Mouse (Mus musculus) lung, embryonic 15.5 days (tissue): Measurements from ENCODE around the gene Pno1. TPM values are rescaled to one million over a fixed set of nuclear protein-coding genes. Genes with fewer than 3 reads are reported as not detected.

Experiments
- ATAC-seq: fragments of 200-750 bp; cut with Nextera tagmentation; 2 replicates; pipeline ENCODE4 v1.8.0; 2017; ENCODE audit warnings: moderate number of reproducible peaks, borderline replicate concordance; ENCODE audit not compliant: low FRiP score, low TSS enrichment; ENCODE audit errors: extremely low read depth
- H3K27ac ChIP-seq: fragments of 300-500 bp; sonication (generic); 2 replicates; pipeline ENCODE4 v1.5.1; 2015; ENCODE audit warnings: moderate library complexity, mild to moderate bottlenecking, inconsistent platforms
- H3K27me3 ChIP-seq: fragments of 300-500 bp; sonication (generic); 2 replicates; pipeline ENCODE4 v1.6.1; 2015; ENCODE audit warnings: inconsistent platforms
- H3K36me3 ChIP-seq: fragments of 300-500 bp; sonication (generic); 2 replicates; pipeline ENCODE4 v1.6.1; 2015; ENCODE audit warnings: inconsistent platforms
- H3K4me1 ChIP-seq: fragments of 300-500 bp; sonication (generic); 2 replicates; pipeline ENCODE4 v1.6.1; 2015; ENCODE audit warnings: inconsistent platforms
- H3K4me2 ChIP-seq: fragments of 300-500 bp; sonication (generic); 2 replicates; pipeline ENCODE4 v1.6.1; 2015; ENCODE audit warnings: inconsistent platforms, mild to moderate bottlenecking, moderate library complexity
- H3K4me3 ChIP-seq: fragments of 300-500 bp; sonication (generic); 2 replicates; pipeline ENCODE4 v1.5.1; 2015; ENCODE audit warnings: mild to moderate bottlenecking, inconsistent platforms
- H3K9ac ChIP-seq: fragments of 300-500 bp; sonication (generic); 2 replicates; pipeline ENCODE4 v1.6.1; 2015; ENCODE audit warnings: inconsistent platforms
- H3K9me3 ChIP-seq: fragments of 300-500 bp; sonication (generic); 2 replicates; pipeline ENCODE4 v1.6.1; 2016; ENCODE audit warnings: inconsistent platforms
- whole genome bisulfite sequencing: fragments of 180-500 bp; shearing (Covaris S2); methylation state at CpG from one replicate; pipeline ENCODE4 v1.1.7; 2015; 5-methylcytosine and 5-hydroxymethylcytosine counted together
- polyA plus RNA-seq: library from polyadenylated mRNA; unstranded; fragments of >200 nt; fragmentation: Nextera tagmentation; extraction: Ambion mirVana; gene quantifications from 2 replicates; pipeline ENCODE4 v1.2.1, GENCODE M21; 2015

Gene Pno1
- polyA plus RNA-seq, 1 experiment from 2014 or later = 65.6 TPM

- WGBS = under 1% methylated on average over 10 of the region's 10 CpGs
- peak overlapping the region; percentile 78 for H3K9ac ChIP-seq
- H3K4me3 ChIP-seq = peak overlapping the region; percentile 98
- peak overlapping the region; percentile 84 for H3K27ac ChIP-seq
- H3K9me3 ChIP-seq = no peaks in the 10 kb centered on the region
- H3K4me1 ChIP-seq = peaks cover 18% of the 10 kb centered on the region
- H3K4me2 ChIP-seq = peak overlapping the region; percentile 58
- H3K36me3 ChIP-seq = peaks cover 11% of the 10 kb centered on the region; the same call in 1 of the 2 replicates
- ATAC-seq = no peak
- H3K27me3 ChIP-seq = no peaks in the 10 kb centered on the region
These were observed 750 bp upstream of the Pno1 start for GRCm38 (mm10) chr11:17212141-17212495.

DNA sequence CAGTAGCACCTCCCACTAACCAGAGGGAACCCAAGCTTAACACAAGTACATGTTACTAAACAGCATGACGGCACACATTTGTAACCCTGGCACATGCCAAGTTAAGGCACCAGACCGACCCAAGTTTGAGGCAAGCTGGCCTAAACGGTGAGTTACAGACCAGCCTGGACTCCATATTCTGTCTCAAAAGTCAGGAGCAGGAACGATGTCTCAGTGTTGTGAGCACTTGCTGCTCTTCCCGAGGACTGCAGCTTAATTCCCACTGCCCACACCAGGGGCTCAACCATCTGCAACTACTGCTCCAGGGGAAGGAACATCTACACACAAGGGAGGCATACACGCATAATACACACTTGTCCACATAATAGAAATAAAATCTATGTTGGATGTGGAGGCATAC is 8.9 kb downstream of the Pno1 start:
- no peaks in the 10 kb centered on the region for H3K4me1 ChIP-seq
- WGBS = 86% methylated on average over 6 of the region's 6 CpGs
- H3K9ac ChIP-seq = no peak overlapping the region
- no peak overlapping the region for H3K27ac ChIP-seq
- H3K36me3 ChIP-seq = peaks cover 44% of the 10 kb centered on the region
- H3K4me2 ChIP-seq = no peak overlapping the region
- H3K27me3 ChIP-seq = no peaks in the 10 kb centered on the region
- no peak for ATAC-seq
- H3K9me3 ChIP-seq = no peaks in the 10 kb centered on the region
- H3K4me3 ChIP-seq = no peak overlapping the region

GRCm38 (mm10) chr11:17200936-17201335 is 10.4 kb downstream of the Pno1 start:
- peaks cover 52% of the 10 kb centered on the region for H3K36me3 ChIP-seq
- H3K4me2 ChIP-seq = no peak overlapping the region
- no peaks in the 10 kb centered on the region for H3K9me3 ChIP-seq
- no peak for ATAC-seq
- H3K27ac ChIP-seq = no peak overlapping the region; the same call in 1 of the 2 replicates
- WGBS = 91% methylated on average over 4 of the region's 4 CpGs
- H3K27me3 ChIP-seq = no peaks in the 10 kb centered on the region
- H3K4me1 ChIP-seq = no peaks in the 10 kb centered on the region
- no peak overlapping the region for H3K4me3 ChIP-seq
- H3K9ac ChIP-seq = no peak overlapping the region

DNA sequence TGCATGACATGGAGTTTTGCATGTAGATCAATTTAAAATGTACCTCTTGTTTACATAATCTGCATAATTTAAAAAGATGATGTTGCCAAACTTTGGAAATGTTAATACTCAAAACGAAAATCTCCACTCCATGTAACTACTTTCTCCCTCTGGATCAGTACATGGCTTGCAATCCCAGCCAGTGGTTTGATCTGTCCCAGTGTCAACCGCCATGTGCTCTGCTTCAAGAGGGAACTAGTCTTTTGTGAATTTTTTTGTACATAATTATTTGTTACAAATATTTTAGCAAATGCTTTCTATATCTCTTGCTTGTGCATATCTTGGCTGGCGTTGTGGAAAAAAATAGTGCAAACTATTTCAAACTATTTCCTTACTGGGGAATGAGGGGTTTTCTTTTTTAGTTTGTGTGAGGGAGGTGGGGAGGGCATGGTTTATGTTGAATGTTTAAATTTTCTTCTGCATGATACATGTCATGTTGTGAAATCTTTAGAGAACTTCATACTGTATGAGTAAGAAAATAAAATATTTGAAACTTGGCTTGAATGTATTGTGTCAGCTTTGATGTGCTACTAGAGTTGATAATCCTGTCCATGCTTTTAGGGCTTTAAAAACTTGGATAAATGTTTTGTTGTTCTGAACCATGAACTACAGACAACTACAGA is 11.4 kb downstream of the Pno1 start:
- no peak overlapping the region for H3K4me2 ChIP-seq
- WGBS = 64% methylated on average over 3 of the region's 3 CpGs
- no peak overlapping the region for H3K4me3 ChIP-seq
- peak overlapping the region; percentile 69 for H3K27ac ChIP-seq
- no peak overlapping the region for H3K9ac ChIP-seq
- no peaks in the 10 kb centered on the region for H3K9me3 ChIP-seq
- H3K27me3 ChIP-seq = no peaks in the 10 kb centered on the region
- peak; percentile 84 for ATAC-seq
- H3K4me1 ChIP-seq = no peaks in the 10 kb centered on the region
- peaks cover 57% of the 10 kb centered on the region for H3K36me3 ChIP-seq

GRCm38 (mm10) chr11:17199170-17199569 is 12.2 kb downstream of the Pno1 start:
- Histone ChIP-seq H3K9ac (no peak overlapping the region), H3K4me2 (no peak overlapping the region), H3K27me3 (no peaks in the 10 kb centered on the region), H3K4me1 (no peaks in the 10 kb centered on the region), H3K4me3 (no peak overlapping the region), H3K9me3 (no peaks in the 10 kb centered on the region), H3K36me3 (peaks cover 64% of the 10 kb centered on the region), H3K27ac (peak overlapping the region; percentile 69; the same call in 1 of the 2 replicates)
- no peak for ATAC-seq
- 62% methylated on average over 5 of the region's 5 CpGs for WGBS

GRCm38 (mm10) chr11:17192151-17192844 is 19.1 kb downstream of the Pno1 start:
- Histone ChIP-seq H3K9me3 (no peaks in the 10 kb centered on the region), H3K4me3 (no peak overlapping the region), H3K4me2 (no peak overlapping the region), H3K36me3 (peaks cover 27% of the 10 kb centered on the region), H3K4me1 (no peaks in the 10 kb centered on the region), H3K27me3 (no peaks in the 10 kb centered on the region), H3K9ac (no peak overlapping the region), H3K27ac (no peak overlapping the region)
- ATAC-seq = peak; percentile 67; the same call in 1 of the 2 replicates
- 62% methylated on average over 9 of the region's 9 CpGs for WGBS

- no peak overlapping the region for H3K9ac ChIP-seq
- no peak overlapping the region for H3K4me3 ChIP-seq
- no peak for ATAC-seq
- H3K4me2 ChIP-seq = no peak overlapping the region
- no peaks in the 10 kb centered on the region for H3K9me3 ChIP-seq
- H3K4me1 ChIP-seq = no peaks in the 10 kb centered on the region
- H3K27ac ChIP-seq = no peak overlapping the region
- WGBS = 69% methylated on average over 3 of the region's 3 CpGs
- no peaks in the 10 kb centered on the region for H3K36me3 ChIP-seq
- no peaks in the 10 kb centered on the region for H3K27me3 ChIP-seq
These were observed 22.6 kb downstream of the Pno1 start for GRCm38 (mm10) chr11:17188786-17189185.

DNA sequence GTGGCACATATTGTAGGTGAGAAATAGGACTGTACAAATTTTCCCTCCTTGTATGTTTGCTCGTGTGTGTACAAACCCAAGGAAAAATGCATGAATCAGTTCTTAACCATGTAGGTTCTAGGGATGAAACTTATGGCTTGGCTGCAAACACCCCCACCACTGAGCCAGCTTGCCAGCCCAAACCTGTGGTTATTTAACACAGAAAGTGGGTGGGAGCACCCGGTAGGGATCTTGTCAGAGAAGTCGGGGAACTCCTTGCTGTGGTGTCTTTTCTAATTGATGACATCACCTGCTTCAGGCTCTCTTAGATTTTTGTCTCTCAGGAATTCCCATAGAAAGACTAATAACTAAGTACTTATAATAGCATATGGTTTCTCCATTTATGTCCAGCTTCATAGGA is 23.7 kb downstream of the Pno1 start:
- Histone ChIP-seq H3K4me1 (no peaks in the 10 kb centered on the region), H3K27me3 (no peaks in the 10 kb centered on the region), H3K9ac (no peak overlapping the region), H3K4me2 (no peak overlapping the region), H3K4me3 (no peak overlapping the region), H3K36me3 (no peaks in the 10 kb centered on the region), H3K27ac (no peak overlapping the region), H3K9me3 (no peaks in the 10 kb centered on the region)
- 83% methylated on average over 3 of the region's 3 CpGs for WGBS
- no peak for ATAC-seq

GRCm38 (mm10) chr11:17183165-17183564 is 28.2 kb downstream of the Pno1 start:
- WGBS = 92% methylated on average over 2 of the region's 2 CpGs
- ATAC-seq = no peak

DNA sequence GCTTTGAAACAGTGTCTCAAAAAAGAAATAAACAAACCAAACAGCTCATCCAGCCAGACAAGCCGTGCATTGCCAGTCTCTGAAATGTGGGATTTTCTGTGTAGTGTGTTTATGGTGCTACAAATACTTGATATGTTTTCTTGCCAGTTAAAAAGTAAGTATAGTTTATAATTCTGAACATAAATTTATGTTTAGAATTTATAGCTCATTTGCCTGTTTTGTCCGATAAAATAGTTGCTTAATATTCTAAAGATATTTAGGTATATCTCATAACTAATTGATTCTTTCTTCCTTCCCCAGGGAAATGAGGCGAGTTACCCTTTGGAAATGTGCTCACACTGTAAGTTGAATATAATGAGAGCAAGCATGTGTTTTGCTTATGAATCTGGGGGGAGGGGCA is 29.6 kb downstream of the Pno1 start, which contains the start of gene Wdr92:
TSS of gene Wdr92 (plus strand) at position 301 of the 400 bp plus-strand sequence.
- Histone ChIP-seq H3K4me3 (no peak within 1 kb of the TSS), H3K9ac (no peak within 1 kb of the TSS), H3K9me3 (no peaks in the 10 kb centered on the region), H3K4me2 (no peak within 1 kb of the TSS), H3K27ac (no peak within 1 kb of the TSS), H3K36me3 (no peaks in the 10 kb centered on the region), H3K4me1 (peaks cover 4% of the 10 kb centered on the region; the same call in 1 of the 2 replicates), H3K27me3 (no peaks in the 10 kb centered on the region)
- ATAC-seq = no peak
- WGBS = 60% methylated on average over 3 of the region's 3 CpGs

More at GRCm38 (mm10) chr11:17183165-17183564, 28.2 kb downstream of the Pno1 start:
- Histone ChIP-seq H3K9ac (no peak overlapping the region), H3K27me3 (no peaks in the 10 kb centered on the region), H3K4me1 (peaks cover 4% of the 10 kb centered on the region; the same call in 1 of the 2 replicates), H3K36me3 (no peaks in the 10 kb centered on the region), H3K4me2 (no peak overlapping the region), H3K4me3 (no peak overlapping the region), H3K27ac (no peak overlapping the region), H3K9me3 (no peaks in the 10 kb centered on the region)

GRCm38 (mm10) chr11:17180753-17181152 is 30.6 kb downstream of the Pno1 start:
- H3K27ac ChIP-seq = no peak overlapping the region
- H3K36me3 ChIP-seq = no peaks in the 10 kb centered on the region
- no peaks in the 10 kb centered on the region for H3K27me3 ChIP-seq
- no peak overlapping the region for H3K4me2 ChIP-seq
- peaks cover 4% of the 10 kb centered on the region; the same call in 1 of the 2 replicates for H3K4me1 ChIP-seq
- 64% methylated on average over 3 of the region's 3 CpGs for WGBS
- no peak for ATAC-seq
- no peak overlapping the region for H3K4me3 ChIP-seq
- H3K9me3 ChIP-seq = no peaks in the 10 kb centered on the region
- H3K9ac ChIP-seq = no peak overlapping the region

DNA sequence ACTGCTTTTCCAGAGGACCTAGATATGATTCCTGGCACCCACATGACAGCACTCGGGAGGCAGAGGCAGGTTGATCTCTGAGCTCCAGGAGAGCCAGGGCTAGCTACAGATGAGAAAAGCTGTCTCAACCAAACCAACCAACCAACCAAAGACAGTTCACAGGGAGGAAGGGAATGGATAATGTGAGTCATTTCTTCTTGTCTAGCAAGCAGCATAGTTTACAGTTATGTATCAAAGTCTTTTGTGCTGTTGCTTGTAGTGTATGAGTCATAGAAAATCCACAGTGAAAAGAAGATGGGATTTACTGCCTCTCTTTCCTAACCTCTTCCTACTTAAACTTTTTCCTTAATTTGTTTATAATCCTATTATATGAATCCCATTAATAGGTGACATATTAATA is 34.7 kb downstream of the Pno1 start:
- peaks cover 3% of the 10 kb centered on the region; the same call in 1 of the 2 replicates for H3K9me3 ChIP-seq
- H3K27ac ChIP-seq = no peak overlapping the region
- H3K4me3 ChIP-seq = no peak overlapping the region
- WGBS = 95% methylated on average over 1 of the region's 1 CpGs
- no peak for ATAC-seq
- H3K4me2 ChIP-seq = no peak overlapping the region
- no peak overlapping the region for H3K9ac ChIP-seq
- H3K27me3 ChIP-seq = no peaks in the 10 kb centered on the region
- H3K4me1 ChIP-seq = peaks cover 13% of the 10 kb centered on the region
- H3K36me3 ChIP-seq = peaks cover 6% of the 10 kb centered on the region; the same call in 1 of the 2 replicates
